Mouse (Mus musculus): ENCODE results near the gene Pla2g6.

Gene Pla2g6

DNA sequence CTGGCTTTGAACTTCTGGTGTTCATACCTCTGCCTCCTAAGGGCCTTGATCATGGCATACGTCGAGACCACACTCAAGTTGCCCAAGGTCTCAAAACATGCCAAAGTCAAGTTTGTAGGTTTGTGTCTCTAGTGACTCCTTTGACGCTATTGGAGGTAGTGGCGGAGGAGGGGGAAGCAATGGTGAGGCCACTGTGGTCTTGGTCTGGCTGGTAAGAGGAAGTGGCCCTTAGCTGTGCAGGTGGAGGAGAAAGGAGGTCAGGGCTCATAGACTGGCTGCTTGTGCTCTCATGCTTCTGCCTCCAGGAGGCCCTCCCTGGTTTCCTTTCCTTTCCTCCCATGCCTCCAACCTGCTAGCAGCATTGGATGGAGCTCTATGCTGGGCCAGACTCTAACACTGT is 22.7 kb upstream of the Pla2g6 start:
- in situ Hi-C loops (cut with MboI, MseI), result no loop called here

- in situ Hi-C loops (cut with MboI, MseI), result no loop called here
Observed at GRCm38 (mm10) chr15:79348651-79349050, 20.5 kb upstream of the Pla2g6 start.

- in situ Hi-C loops (cut with MboI, MseI), result no loop called here
Observed at GRCm38 (mm10) chr15:79347845-79348506, 19.8 kb upstream of the Pla2g6 start.

DNA sequence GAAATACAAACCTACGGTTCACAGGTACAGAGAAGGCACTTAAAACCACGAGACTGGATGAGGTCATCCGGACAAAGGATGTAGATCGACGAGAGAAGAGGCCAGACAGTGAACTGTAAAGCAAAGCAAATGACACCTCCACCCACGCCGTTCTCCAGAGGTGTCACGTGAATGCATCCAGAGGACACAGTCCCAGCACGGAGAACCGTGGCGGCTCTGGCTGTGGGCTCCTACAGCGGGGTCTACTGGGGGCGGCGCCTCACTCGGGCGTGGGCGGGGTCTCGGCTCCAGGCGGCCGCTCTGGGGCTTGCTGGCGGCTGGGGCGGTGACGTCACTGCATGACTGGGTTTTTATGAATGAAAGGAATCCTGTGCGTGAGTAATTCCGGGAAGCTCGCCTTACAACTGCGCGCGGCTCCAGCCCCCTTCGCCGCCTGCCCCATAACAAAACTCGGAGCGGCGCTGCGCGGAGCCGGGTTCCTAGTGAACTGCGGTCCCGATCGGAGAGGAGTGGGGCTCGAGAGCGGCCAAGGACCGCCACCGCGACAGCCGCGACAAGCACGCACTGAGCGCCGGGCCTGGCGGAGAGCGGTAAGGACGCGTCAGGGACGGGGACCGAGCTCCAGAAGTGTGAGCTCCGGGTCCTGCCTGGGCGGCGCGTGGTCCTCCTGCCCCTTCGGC is 19.1 kb upstream of the Pla2g6 start:
- in situ Hi-C loops (cut with MboI, MseI), result no loop called here

DNA sequence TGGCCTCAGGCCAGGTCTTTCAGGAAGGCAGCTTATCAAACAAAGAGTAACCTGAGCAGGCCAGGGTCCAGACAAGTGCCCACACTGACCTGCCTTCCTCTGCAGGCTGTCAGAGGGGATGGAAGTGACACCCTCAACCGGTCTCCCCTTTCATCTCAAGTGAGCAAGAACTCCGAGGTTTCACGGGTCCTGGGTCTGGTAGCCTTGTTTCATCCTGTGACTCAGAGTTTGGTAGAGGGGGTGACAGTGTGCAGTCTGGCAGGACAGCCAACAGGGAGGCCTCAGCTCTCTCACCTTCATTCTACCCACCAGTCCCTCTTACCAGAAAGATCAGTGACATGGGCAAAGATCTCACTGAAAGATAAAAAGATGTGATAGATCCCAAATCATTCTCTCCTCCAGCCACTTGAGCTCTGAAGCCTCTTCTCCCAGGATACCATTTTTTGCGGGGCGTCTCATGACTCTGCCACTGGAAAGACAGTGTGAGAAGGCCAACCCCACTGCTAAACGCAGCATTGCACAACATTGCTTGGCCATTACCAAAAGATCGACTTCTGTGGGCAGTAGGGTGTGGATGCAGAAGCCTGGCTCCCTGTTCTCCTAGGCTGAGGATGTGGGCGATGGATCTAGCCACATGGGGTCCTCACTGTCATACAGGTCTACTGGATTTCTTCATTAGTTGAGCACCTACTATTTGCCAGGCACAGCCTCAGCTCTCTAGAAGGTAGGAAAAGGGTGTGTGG is 18.0 kb upstream of the Pla2g6 start, which contains the start of gene Maff:
Gene Maff (plus strand): TSS at position 571 of the 743 bp plus-strand sequence.
- in situ Hi-C loops (cut with MboI, MseI), result no loop called here

- in situ Hi-C loops (cut with MboI, MseI), result no loop called here
Observed at GRCm38 (mm10) chr15:79344627-79345026, 16.4 kb upstream of the Pla2g6 start.

DNA sequence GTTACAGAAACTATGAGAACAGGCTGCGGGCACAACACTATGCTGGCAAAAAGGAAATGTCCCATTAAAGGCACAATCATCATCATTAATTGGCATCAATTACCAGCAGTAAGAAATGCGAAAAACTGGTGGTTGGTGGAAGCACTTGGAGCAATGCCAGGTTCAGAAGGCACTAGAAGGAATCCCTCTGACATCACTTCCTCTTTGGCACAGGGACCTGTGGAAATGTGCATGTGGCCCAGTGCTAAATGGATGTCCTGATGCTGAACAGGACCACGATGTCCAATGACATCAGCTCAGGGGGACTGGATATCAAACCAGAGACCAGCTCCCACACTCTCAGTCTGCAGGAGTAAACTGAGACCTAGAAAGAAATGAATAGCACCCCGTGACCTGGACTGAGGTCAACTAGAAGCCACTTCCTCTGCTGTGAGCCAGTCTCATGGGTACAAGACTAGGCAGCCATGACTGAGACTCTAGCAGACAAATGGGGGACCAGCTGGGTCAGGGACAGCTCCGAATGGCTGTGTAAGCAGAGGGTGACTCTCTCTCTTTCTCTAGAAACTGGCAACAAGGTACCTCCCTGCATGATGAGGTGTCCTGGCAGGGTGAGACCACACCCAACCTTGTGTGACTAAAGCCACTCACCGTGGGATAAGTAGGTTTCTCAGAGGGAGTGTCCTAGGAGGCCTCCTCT is 14.6 kb upstream of the Pla2g6 start:
- in situ Hi-C loops (cut with MboI, MseI), result no loop called here

DNA sequence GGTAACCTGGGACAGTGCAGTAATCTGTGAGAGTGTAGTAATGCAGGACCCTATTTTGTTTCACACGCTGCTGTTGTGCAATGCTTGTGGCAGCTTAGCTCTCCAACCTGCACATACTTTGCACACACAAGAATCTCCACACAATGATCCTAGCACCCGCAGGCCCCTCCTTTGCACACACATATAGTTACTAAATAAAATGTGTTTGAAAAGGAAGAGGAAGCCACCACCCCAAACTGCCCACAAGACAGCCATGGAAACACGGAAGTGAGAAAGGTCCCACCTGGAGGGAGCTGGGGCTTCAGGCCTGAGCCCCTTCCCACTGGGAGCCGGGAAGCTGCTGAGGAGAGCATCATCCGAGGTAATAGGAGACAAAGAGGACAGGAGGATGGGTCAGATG is 10.8 kb upstream of the Pla2g6 start:
- in situ Hi-C loops (cut with MboI, MseI), result no loop called here

DNA sequence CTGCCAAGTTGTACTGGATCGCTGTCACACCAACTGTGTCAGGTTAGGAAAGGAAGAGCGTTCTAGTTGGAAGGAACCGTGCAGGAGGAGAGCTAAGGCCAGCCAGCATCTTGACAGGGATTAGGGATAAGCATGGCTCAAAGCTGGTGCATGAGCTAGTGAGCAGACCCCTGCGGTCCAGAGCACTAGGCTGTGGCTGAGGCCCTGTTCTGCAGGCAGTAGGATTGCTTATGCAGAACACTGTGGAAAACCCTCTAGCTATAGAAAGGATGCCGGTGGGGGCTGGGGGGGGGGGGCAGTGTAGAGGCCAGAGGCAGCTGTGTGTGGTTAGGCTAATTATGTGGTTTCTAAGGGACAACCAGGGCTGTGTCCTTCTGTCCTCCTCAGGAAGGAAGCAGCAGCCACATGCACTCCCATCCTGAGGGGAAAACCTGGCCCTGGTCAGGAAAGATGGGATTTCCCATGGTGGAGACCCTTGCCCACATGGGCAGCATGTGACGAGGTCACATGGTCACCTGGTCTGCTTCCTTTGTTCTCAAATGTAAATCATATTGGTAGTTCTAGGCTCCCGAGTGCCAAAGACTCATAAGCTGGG is 7.0 kb upstream of the Pla2g6 start:
- in situ Hi-C loops (cut with MboI, MseI), result no loop called here

DNA sequence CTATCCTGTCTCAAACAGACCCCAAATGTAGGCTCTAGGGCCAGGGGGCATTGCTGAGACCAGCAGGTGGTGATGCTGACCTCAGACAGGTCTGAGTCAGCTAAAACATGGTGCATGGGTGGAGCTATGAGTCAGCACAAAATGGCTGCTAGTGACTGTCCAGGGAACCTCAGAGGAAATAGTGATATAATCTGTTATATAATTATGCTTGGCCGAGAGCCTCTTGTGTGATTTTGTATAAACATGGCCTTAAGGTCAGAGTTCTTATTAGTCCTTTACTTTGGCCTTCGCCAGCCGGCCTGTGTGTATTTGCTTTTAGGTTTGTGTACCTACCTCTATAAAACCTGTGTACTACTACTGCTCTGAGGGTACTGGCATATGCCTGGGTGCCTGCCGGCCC is 5.2 kb upstream of the Pla2g6 start:
- in situ Hi-C loops (cut with MboI, MseI), result no loop called here

GRCm38 (mm10) chr15:79330521-79330920 is 2.3 kb upstream of the Pla2g6 start:
- in situ Hi-C loops (cut with MboI, MseI), result no loop called here

GRCm38 (mm10) chr15:79329979-79330363 is 1.8 kb upstream of the Pla2g6 start:
- in situ Hi-C loops (cut with MboI, MseI), result no loop called here

GRCm38 (mm10) chr15:79329346-79329978 is 1.3 kb upstream of the Pla2g6 start:
- in situ Hi-C loops (cut with MboI, MseI), result no loop called here

GRCm38 (mm10) chr15:79328939-79329275 is 717 bp upstream of the Pla2g6 start:
- in situ Hi-C loops (cut with MboI, MseI), result no loop called here

GRCm38 (mm10) chr15:79326971-79327961 is 924 bp downstream of the Pla2g6 start:
- in situ Hi-C loops (cut with MboI, MseI), result no loop called here

GRCm38 (mm10) chr15:79326264-79326663 is 1.9 kb downstream of the Pla2g6 start:
- in situ Hi-C loops (cut with MboI, MseI), result no loop called here

- in situ Hi-C loops (cut with MboI, MseI), result no loop called here
Observed at GRCm38 (mm10) chr15:79325742-79326141, 2.4 kb downstream of the Pla2g6 start.

DNA sequence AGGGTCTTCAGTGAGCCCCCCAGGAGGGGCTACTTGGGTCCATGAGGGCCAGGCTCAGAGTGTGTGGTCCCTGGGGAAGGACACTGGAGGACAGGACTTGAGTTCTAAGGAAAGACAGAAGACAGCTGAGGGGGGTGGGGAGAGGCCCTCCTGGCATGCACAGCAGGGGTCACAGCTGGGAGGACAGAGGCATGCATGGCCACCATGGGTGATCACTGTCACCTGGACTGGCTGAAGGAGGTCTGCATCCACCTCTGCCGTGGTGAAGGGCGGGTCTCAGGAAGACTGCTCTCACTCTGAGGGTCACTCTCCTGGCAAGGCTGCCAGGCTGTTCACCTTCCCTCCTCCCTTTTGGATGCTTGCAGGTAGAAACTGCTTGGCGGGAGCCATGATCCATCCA is 3.8 kb downstream of the Pla2g6 start:
- in situ Hi-C loops (cut with MboI, MseI), result no loop called here

DNA sequence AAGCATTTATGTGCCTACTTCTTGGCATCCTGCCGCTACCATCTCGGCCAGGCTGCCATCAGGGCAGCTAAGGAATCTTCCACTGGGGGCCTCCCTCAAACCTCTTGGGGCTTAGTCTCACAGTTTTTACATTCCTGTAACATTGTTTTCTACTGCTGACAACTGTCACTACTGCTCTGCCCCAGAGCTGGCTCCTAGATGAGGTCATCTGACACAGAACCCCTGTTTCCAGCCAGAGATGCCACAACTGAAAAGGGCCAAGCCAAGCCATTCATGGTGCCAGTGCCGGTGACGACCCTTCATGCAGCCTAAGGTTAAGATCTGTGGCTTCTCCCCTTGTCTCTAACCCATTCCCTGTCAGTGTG is 4.4 kb downstream of the Pla2g6 start:
- in situ Hi-C loops (cut with MboI, MseI), result no loop called here

Data from T-helper 1 cell (primary cell).